Mouse (Mus musculus) limb, embryonic 11.5 days (tissue): ENCODE measurements around the gene Kiz. TPM values are rescaled to one million over a fixed set of nuclear protein-coding genes. Genes with fewer than 3 reads are reported as not detected.

Experiments
- ATAC-seq: fragments of 200-750 bp; cut with Nextera tagmentation; 2 replicates; pipeline ENCODE4 v1.8.0; 2017; ENCODE audit warnings: low read depth; ENCODE audit not compliant: insufficient number of reproducible peaks, low FRiP score, low TSS enrichment
- DNase-seq: peaks from one replicate; pipeline ENCODE4 v3.0.0-alpha.2; 2015; ENCODE audit warnings: low spot score
- H3K27ac ChIP-seq: fragments of 300-500 bp; sonication (generic); replicated peaks from 2 replicates; pipeline ENCODE4 v1.5.1; 2014; ENCODE audit warnings: low read depth, mild to moderate bottlenecking, low read length
- H3K27me3 ChIP-seq: fragments of 300-500 bp; sonication (generic); 2 replicates; pipeline ENCODE4 v1.6.1; 2014; ENCODE audit warnings: mild to moderate bottlenecking, low read length, mixed read lengths; ENCODE audit not compliant: control insufficient read depth, insufficient read depth
- H3K36me3 ChIP-seq: fragments of 300-500 bp; sonication (generic); 2 replicates; pipeline ENCODE4 v1.6.1; 2014; ENCODE audit warnings: mild to moderate bottlenecking, low read length, moderate library complexity, mixed read lengths; ENCODE audit not compliant: control insufficient read depth, insufficient read depth
- H3K4me1 ChIP-seq: fragments of 300-500 bp; sonication (generic); 2 replicates; pipeline ENCODE4 v1.6.1; 2014; ENCODE audit warnings: low read length, mixed read lengths; ENCODE audit not compliant: control insufficient read depth, insufficient read depth
- H3K4me2 ChIP-seq: fragments of 300-500 bp; sonication (generic); 2 replicates; pipeline ENCODE4 v1.6.1; 2014; ENCODE audit warnings: low read depth, mild to moderate bottlenecking, moderate library complexity; ENCODE audit not compliant: severe bottlenecking
- H3K4me3 ChIP-seq: fragments of 300-500 bp; sonication (generic); 2 replicates; pipeline ENCODE4 v1.5.1; 2014; ENCODE audit warnings: low read depth, low read length
- H3K9ac ChIP-seq: fragments of 300-500 bp; sonication (generic); 2 replicates; pipeline ENCODE4 v1.6.1; 2014; ENCODE audit warnings: mild to moderate bottlenecking, low read length
- H3K9me3 ChIP-seq: fragments of 300-500 bp; sonication (generic); 2 replicates; pipeline ENCODE4 v1.6.1; 2016; ENCODE audit warnings: low read length; ENCODE audit not compliant: control insufficient read depth
- WGBS: fragments of 180-500 bp; shearing (Covaris S2); extraction: QIAGEN DNeasy Blood & Tissue Kit; methylation state at CpG from one replicate; pipeline ENCODE4 v1.1.7; 2014; 5-methylcytosine and 5-hydroxymethylcytosine counted together
- polyA plus RNA-seq: library from polyadenylated mRNA; unstranded; fragments of >200 nt; fragmentation: Nextera tagmentation; extraction: Ambion mirVana; gene quantifications from 2 replicates; pipeline ENCODE4 v1.2.1, GENCODE M21; 2014

The Kiz gene
- polyA plus RNA-seq, 1 experiment from 2014 or later: 31.1 TPM

- 0 out of 2 replicates have a peak, but pooled peaks cover 3% of the 10 kb centered on the region for H3K4me1 ChIP-seq
- under 1% methylated on average over 30 of the region's 30 CpGs for WGBS
- H3K27ac ChIP-seq: no peak overlapping the region
- H3K9me3 ChIP-seq: no peaks in the 10 kb centered on the region
- no peak overlapping the region for H3K9ac ChIP-seq
- ATAC-seq: no peak
- H3K27me3 ChIP-seq: peaks cover 56% of the 10 kb centered on the region
- H3K4me2 ChIP-seq: no peak overlapping the region
- DNase-seq: peak; percentile 60
- no peak overlapping the region for H3K4me3 ChIP-seq
- H3K36me3 ChIP-seq: no peaks in the 10 kb centered on the region
Observed at GRCm38 (mm10) chr2:146838596-146839302, 16.9 kb upstream of the Kiz start.

GRCm38 (mm10) chr2:146839303-146840030 is 16.2 kb upstream of the Kiz start:
- H3K9ac ChIP-seq: no peak overlapping the region
- DNase-seq: peak; percentile 57
- no peak overlapping the region for H3K4me3 ChIP-seq
- no peaks in the 10 kb centered on the region for H3K36me3 ChIP-seq
- no peak for ATAC-seq
- H3K4me1 ChIP-seq: no peaks in the 10 kb centered on the region
- H3K4me2 ChIP-seq: no peak overlapping the region; the same call in 1 of the 2 replicates
- WGBS: 3% methylated on average over 36 of the region's 36 CpGs
- no peak overlapping the region for H3K27ac ChIP-seq
- H3K9me3 ChIP-seq: no peaks in the 10 kb centered on the region
- peaks cover 50% of the 10 kb centered on the region for H3K27me3 ChIP-seq

- no peak overlapping the region for H3K4me2 ChIP-seq
- no peak overlapping the region for H3K27ac ChIP-seq
- no peak overlapping the region for H3K4me3 ChIP-seq
- WGBS: 97% methylated on average over 2 of the region's 2 CpGs
- no peak overlapping the region for H3K9ac ChIP-seq
- no peaks in the 10 kb centered on the region for H3K36me3 ChIP-seq
- H3K27me3 ChIP-seq: no peaks in the 10 kb centered on the region
- no peak for ATAC-seq
- H3K4me1 ChIP-seq: no peaks in the 10 kb centered on the region
- DNase-seq: no peak
- no peaks in the 10 kb centered on the region for H3K9me3 ChIP-seq
Observed at GRCm38 (mm10) chr2:146847863-146848262, 7.8 kb upstream of the Kiz start.

- ATAC-seq: peak; percentile 8; the same call in 1 of the 2 replicates
- H3K4me1 ChIP-seq: no peaks in the 10 kb centered on the region
- H3K4me3 ChIP-seq: peak overlapping the region; percentile 69
- no peaks in the 10 kb centered on the region for H3K9me3 ChIP-seq
- peak overlapping the region; percentile 75 for H3K9ac ChIP-seq
- no peak for DNase-seq
- WGBS: 2% methylated on average over 11 of the region's 11 CpGs
- no peaks in the 10 kb centered on the region for H3K36me3 ChIP-seq
- H3K27me3 ChIP-seq: no peaks in the 10 kb centered on the region
- H3K4me2 ChIP-seq: peak overlapping the region; percentile 79
- no peak overlapping the region for H3K27ac ChIP-seq
Observed at GRCm38 (mm10) chr2:146856120-146856519, 456 bp downstream of the Kiz start.

- Histone ChIP-seq H3K27me3 (no peaks in the 10 kb centered on the region), H3K4me3 (no peak overlapping the region), H3K9ac (no peak overlapping the region), H3K36me3 (no peaks in the 10 kb centered on the region), H3K27ac (no peak overlapping the region), H3K4me1 (no peaks in the 10 kb centered on the region), H3K9me3 (no peaks in the 10 kb centered on the region), H3K4me2 (no peak overlapping the region)
- WGBS: 64% methylated on average over 4 of the region's 4 CpGs
- ATAC-seq (no peak), DNase-seq (no peak)
Observed at GRCm38 (mm10) chr2:146856853-146857252, 1.2 kb downstream of the Kiz start.

- Histone ChIP-seq H3K36me3 (no peaks in the 10 kb centered on the region), H3K27ac (no peak overlapping the region), H3K4me1 (no peaks in the 10 kb centered on the region), H3K27me3 (no peaks in the 10 kb centered on the region), H3K4me3 (no peak overlapping the region), H3K9ac (no peak overlapping the region), H3K9me3 (no peaks in the 10 kb centered on the region), H3K4me2 (no peak overlapping the region)
- ATAC-seq (no peak), DNase-seq (no peak)
- 59% methylated on average over 3 of the region's 3 CpGs for WGBS
Observed at GRCm38 (mm10) chr2:146865781-146866180, 10.1 kb downstream of the Kiz start.

- Histone ChIP-seq H3K9ac (no peak overlapping the region), H3K4me1 (no peaks in the 10 kb centered on the region), H3K27ac (no peak overlapping the region), H3K36me3 (no peaks in the 10 kb centered on the region), H3K9me3 (no peaks in the 10 kb centered on the region), H3K4me3 (no peak overlapping the region), H3K4me2 (no peak overlapping the region), H3K27me3 (no peaks in the 10 kb centered on the region)
- ATAC-seq (no peak), DNase-seq (no peak)
- WGBS: 88% methylated on average over 8 of the region's 8 CpGs
Observed at GRCm38 (mm10) chr2:146871300-146872269, 15.9 kb downstream of the Kiz start.

GRCm38 (mm10) chr2:146872697-146873096 is 17.0 kb downstream of the Kiz start:
- ATAC-seq: no peak
- Histone ChIP-seq H3K27me3 (no peaks in the 10 kb centered on the region), H3K9me3 (no peaks in the 10 kb centered on the region), H3K36me3 (no peaks in the 10 kb centered on the region), H3K4me2 (no peak overlapping the region), H3K9ac (no peak overlapping the region), H3K27ac (no peak overlapping the region), H3K4me1 (no peaks in the 10 kb centered on the region), H3K4me3 (no peak overlapping the region)
- no peak for DNase-seq
- 79% methylated on average over 3 of the region's 3 CpGs for WGBS
